ENCODE assay signal across 30 mouse cellular contexts in the genomic region with DNA sequence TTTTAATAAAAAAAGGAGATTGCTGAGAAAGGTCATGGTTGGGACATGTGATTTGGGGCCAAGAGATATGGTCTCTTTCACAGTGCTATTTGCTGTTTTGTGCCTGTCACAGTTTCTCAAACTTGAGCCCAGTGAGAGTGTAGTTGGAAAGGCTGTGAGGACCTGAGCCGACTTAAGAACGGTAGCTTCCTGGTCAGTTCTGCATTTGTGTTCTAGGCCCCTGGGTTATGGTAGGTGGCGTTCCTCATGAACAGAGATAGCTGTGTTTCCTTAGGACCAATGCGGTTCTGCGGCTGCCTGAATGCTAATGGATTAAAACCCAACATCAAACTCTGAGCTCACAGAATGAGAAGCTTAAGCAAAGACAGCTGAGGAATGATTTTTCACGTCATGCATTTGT.
"Had no signal": no experiment of that assay in that cellular context is flagged by ENCODE, and none has a peak within 500 bp of the region (broad histone marks: within the 10 kb centered on the region; RNA-seq: fewer than 3 reads in every experiment).

No protein-coding gene starts in this region.

- DNase-seq: left cerebral cortex, postnatal 4 days; liver; liver, embryonic 13.5 days; liver, postnatal 0 days; lung, adult 18-20 months; lung, adult 2 months; lung, embryonic 14.5 days; lung, postnatal 10 days; lung, postnatal 14 days; lung, postnatal 36 days; lung, postnatal 4 days; midbrain, embryonic 14.5 days had no signal

- H3K27ac ChIP-seq: left cerebral cortex, adult 2 months; limb, embryonic 10.5 days; limb, embryonic 12.5 days; limb, embryonic 13.5 days; limb, embryonic 15.5 days; liver, embryonic 12.5 days; liver, embryonic 13.5 days; liver, embryonic 14.5 days; liver, embryonic 15.5 days; lung, embryonic 15.5 days; macrophage; midbrain, embryonic 10.5 days; midbrain, embryonic 12.5 days; midbrain, embryonic 15.5 days had no signal

- H3K27me3 ChIP-seq: limb, embryonic 12.5 days; limb, embryonic 13.5 days; limb, embryonic 15.5 days; liver, embryonic 12.5 days; liver, embryonic 13.5 days; liver, embryonic 15.5 days; lung, embryonic 15.5 days; megakaryocyte, embryonic 14.5 days; midbrain, embryonic 12.5 days; midbrain, embryonic 15.5 days had no signal

- H3K4me3 ChIP-seq: left cerebral cortex, adult 2 months; limb, embryonic 10.5 days; limb, embryonic 12.5 days; limb, embryonic 13.5 days; limb, embryonic 15.5 days; liver, embryonic 12.5 days; liver, embryonic 13.5 days; liver, embryonic 15.5 days; lung, embryonic 15.5 days; megakaryocyte, embryonic 14.5 days; midbrain, embryonic 10.5 days; midbrain, embryonic 12.5 days; midbrain, embryonic 15.5 days; myocyte had no signal

- H3K9me3 ChIP-seq: limb, embryonic 10.5 days; limb, embryonic 12.5 days; limb, embryonic 13.5 days; limb, embryonic 15.5 days; liver, embryonic 12.5 days; liver, embryonic 13.5 days; liver, embryonic 15.5 days; lung, embryonic 15.5 days; midbrain, embryonic 10.5 days; midbrain, embryonic 12.5 days; midbrain, embryonic 15.5 days had no signal

- H3K9ac ChIP-seq: limb, embryonic 12.5 days; limb, embryonic 13.5 days; limb, embryonic 15.5 days; liver, embryonic 12.5 days; liver, embryonic 13.5 days; liver, embryonic 14.5 days; liver, embryonic 15.5 days; liver, postnatal 0 days; lung, embryonic 14.5 days; lung, embryonic 15.5 days; midbrain, embryonic 12.5 days; midbrain, embryonic 15.5 days had no signal

- H3K4me1 ChIP-seq: midbrain, embryonic 10.5 days; midbrain, embryonic 12.5 days had no signal

- H3K36me3 ChIP-seq: limb, embryonic 10.5 days; limb, embryonic 12.5 days; limb, embryonic 13.5 days; limb, embryonic 15.5 days; liver, embryonic 13.5 days; liver, embryonic 15.5 days; lung, embryonic 15.5 days; midbrain, embryonic 10.5 days; midbrain, embryonic 12.5 days had no signal

- H3K4me2 ChIP-seq: limb, embryonic 12.5 days; limb, embryonic 13.5 days; limb, embryonic 15.5 days; liver, embryonic 11.5 days; liver, embryonic 12.5 days; liver, embryonic 13.5 days; liver, embryonic 15.5 days; lung, embryonic 14.5 days; lung, embryonic 15.5 days; midbrain, embryonic 12.5 days; midbrain, embryonic 15.5 days had no signal

- ATAC-seq: liver, embryonic 12.5 days; liver, postnatal 0 days; lung, postnatal 0 days; midbrain, embryonic 15.5 days; midbrain, embryonic 16.5 days had no signal
